Mouse (Mus musculus): ENCODE measurements around the gene Fabp6. TPM values are rescaled to one million over a fixed set of nuclear protein-coding genes. Genes with fewer than 3 reads are reported as not detected.

Fabp6 gene
- polyA plus RNA-seq (2015; fragmentation: Nextera tagmentation; extraction: Ambion mirVana): not detected in 2 replicates

GRCm38 (mm10) chr11:43601440-43601839, at the start of gene Fabp6:
Fabp6 (minus strand) TSS chr11:43601540.
- no peak within 1 kb of the TSS for H3K9ac ChIP-seq
- WGBS: 95% methylated on average over 5 of the region's 5 CpGs

GRCm38 (mm10) chr11:43645286-43645685, 43.9 kb upstream of the Fabp6 start:
- H3K4me2 ChIP-seq: no peak overlapping the region
- no peak for ATAC-seq (ENCODE audit: low FRiP score)
- 92% methylated on average over 3 of the region's 3 CpGs for WGBS
- H3K9ac ChIP-seq: no peak overlapping the region
- no peaks in the 10 kb centered on the region for H3K9me3 ChIP-seq
- H3K27ac ChIP-seq: no peak overlapping the region
- no peak overlapping the region for H3K4me3 ChIP-seq
- H3K27me3 ChIP-seq: no peaks in the 10 kb centered on the region
- peaks cover 19% of the 10 kb centered on the region for H3K4me1 ChIP-seq (replicated peaks)
- H3K36me3 ChIP-seq: no peaks in the 10 kb centered on the region

More at GRCm38 (mm10) chr11:43601440-43601839, at the start of gene Fabp6:
- Histone ChIP-seq H3K27ac (no peak within 1 kb of the TSS), H3K9me3 (no peaks in the 10 kb centered on the region), H3K4me2 (no peak within 1 kb of the TSS), H3K4me3 (no peak within 1 kb of the TSS), H3K4me1 (replicated peaks) (no peaks in the 10 kb centered on the region), H3K36me3 (no peaks in the 10 kb centered on the region), H3K27me3 (no peaks in the 10 kb centered on the region)
- no peak for ATAC-seq (ENCODE audit: low FRiP score)

GRCm38 (mm10) chr11:43643180-43643591, 41.8 kb upstream of the Fabp6 start:
- H3K9ac ChIP-seq: no peak overlapping the region
- no peaks in the 10 kb centered on the region for H3K9me3 ChIP-seq
- H3K4me1 ChIP-seq (replicated peaks): peaks cover 19% of the 10 kb centered on the region
- no peak overlapping the region for H3K4me3 ChIP-seq
- ATAC-seq (ENCODE audit: low FRiP score): peak; percentile 91
- 0 out of 2 replicates have a peak overlapping the region, but pooled peaks have one; percentile 6 for H3K4me2 ChIP-seq
- H3K36me3 ChIP-seq: no peaks in the 10 kb centered on the region
- peak overlapping the region; percentile 78 for H3K27ac ChIP-seq
- no peaks in the 10 kb centered on the region for H3K27me3 ChIP-seq
- whole genome bisulfite sequencing: 16% methylated on average over 2 of the region's 2 CpGs

GRCm38 (mm10) chr11:43638486-43638885, 37.1 kb upstream of the Fabp6 start:
- no peak overlapping the region for H3K9ac ChIP-seq
- H3K4me2 ChIP-seq: no peak overlapping the region
- H3K4me1 ChIP-seq (replicated peaks): peaks cover 15% of the 10 kb centered on the region
- H3K27ac ChIP-seq: no peak overlapping the region
- no peak overlapping the region for H3K4me3 ChIP-seq
- no peaks in the 10 kb centered on the region for H3K27me3 ChIP-seq
- whole genome bisulfite sequencing: 93% methylated on average over 3 of the region's 3 CpGs
- ATAC-seq (ENCODE audit: low FRiP score): no peak
- no peaks in the 10 kb centered on the region for H3K36me3 ChIP-seq
- H3K9me3 ChIP-seq: no peaks in the 10 kb centered on the region

- Histone ChIP-seq H3K4me3 (no peak overlapping the region), H3K9me3 (no peaks in the 10 kb centered on the region), H3K36me3 (no peaks in the 10 kb centered on the region), H3K27me3 (no peaks in the 10 kb centered on the region), H3K27ac (no peak overlapping the region), H3K4me2 (no peak overlapping the region), H3K4me1 (replicated peaks) (peaks cover 15% of the 10 kb centered on the region), H3K9ac (no peak overlapping the region)
- WGBS: 84% methylated on average over 4 of the region's 4 CpGs
- no peak for ATAC-seq (ENCODE audit: low FRiP score)
Observed at GRCm38 (mm10) chr11:43636761-43637160, 35.4 kb upstream of the Fabp6 start.

GRCm38 (mm10) chr11:43633658-43634401, 32.5 kb upstream of the Fabp6 start:
- Histone ChIP-seq H3K9ac (peak overlapping the region; percentile 46; the same call in 1 of the 2 replicates), H3K4me3 (no peak overlapping the region), H3K27me3 (no peaks in the 10 kb centered on the region), H3K27ac (peak overlapping the region; percentile 78), H3K4me1 (replicated peaks) (peaks cover 15% of the 10 kb centered on the region), H3K9me3 (no peaks in the 10 kb centered on the region), H3K4me2 (peak overlapping the region; percentile 19; the same call in 1 of the 2 replicates), H3K36me3 (no peaks in the 10 kb centered on the region)
- WGBS: 15% methylated on average over 19 of the region's 19 CpGs
- peak; percentile 74 for ATAC-seq (ENCODE audit: low FRiP score)

GRCm38 (mm10) chr11:43633165-43633564, 31.8 kb upstream of the Fabp6 start:
- Histone ChIP-seq H3K27me3 (no peaks in the 10 kb centered on the region), H3K4me1 (replicated peaks) (peaks cover 15% of the 10 kb centered on the region), H3K9me3 (no peaks in the 10 kb centered on the region), H3K9ac (no peak overlapping the region), H3K36me3 (no peaks in the 10 kb centered on the region), H3K4me2 (no peak overlapping the region), H3K27ac (peak overlapping the region; percentile 78), H3K4me3 (no peak overlapping the region)
- ATAC-seq (ENCODE audit: low FRiP score): peak; percentile 33
- WGBS: 78% methylated on average over 6 of the region's 6 CpGs

- Histone ChIP-seq H3K36me3 (no peaks in the 10 kb centered on the region), H3K4me1 (replicated peaks) (peaks cover 15% of the 10 kb centered on the region), H3K4me3 (no peak overlapping the region), H3K9me3 (no peaks in the 10 kb centered on the region), H3K27ac (peak overlapping the region; percentile 46; the same call in 1 of the 2 replicates), H3K9ac (no peak overlapping the region), H3K27me3 (0 out of 2 replicates have a peak, but pooled peaks cover 3% of the 10 kb centered on the region), H3K4me2 (no peak overlapping the region)
- 64% methylated on average over 4 of the region's 4 CpGs for WGBS
- ATAC-seq (ENCODE audit: low FRiP score): no peak
Observed at GRCm38 (mm10) chr11:43632566-43632965, 31.2 kb upstream of the Fabp6 start.

GRCm38 (mm10) chr11:43631645-43632044, 30.3 kb upstream of the Fabp6 start:
- H3K4me1 ChIP-seq (replicated peaks): peaks cover 24% of the 10 kb centered on the region
- no peaks in the 10 kb centered on the region for H3K36me3 ChIP-seq
- no peak overlapping the region for H3K9ac ChIP-seq
- no peak overlapping the region for H3K27ac ChIP-seq
- 91% methylated on average over 9 of the region's 9 CpGs for WGBS
- H3K27me3 ChIP-seq: 0 out of 2 replicates have a peak, but pooled peaks cover 3% of the 10 kb centered on the region
- no peak overlapping the region for H3K4me2 ChIP-seq
- ATAC-seq (ENCODE audit: low FRiP score): no peak
- H3K4me3 ChIP-seq: no peak overlapping the region
- H3K9me3 ChIP-seq: no peaks in the 10 kb centered on the region

GRCm38 (mm10) chr11:43626927-43627645, 25.7 kb upstream of the Fabp6 start:
- Histone ChIP-seq H3K4me3 (0 out of 2 replicates have a peak overlapping the region, but pooled peaks have one; percentile 12), H3K27ac (peak overlapping the region; percentile 65), H3K4me2 (peak overlapping the region; percentile 42), H3K4me1 (replicated peaks) (peaks cover 17% of the 10 kb centered on the region), H3K36me3 (no peaks in the 10 kb centered on the region), H3K27me3 (0 out of 2 replicates have a peak, but pooled peaks cover 3% of the 10 kb centered on the region), H3K9ac (peak overlapping the region; percentile 35; the same call in 1 of the 2 replicates), H3K9me3 (no peaks in the 10 kb centered on the region)
- no peak for ATAC-seq (ENCODE audit: low FRiP score)
- WGBS: 39% methylated on average over 18 of the region's 18 CpGs

GRCm38 (mm10) chr11:43626300-43626926, 25.1 kb upstream of the Fabp6 start:
- Histone ChIP-seq H3K36me3 (no peaks in the 10 kb centered on the region), H3K9ac (peak overlapping the region; percentile 35), H3K4me3 (0 out of 2 replicates have a peak overlapping the region, but pooled peaks have one; percentile 12), H3K9me3 (no peaks in the 10 kb centered on the region), H3K27ac (peak overlapping the region; percentile 65), H3K27me3 (0 out of 2 replicates have a peak, but pooled peaks cover 3% of the 10 kb centered on the region), H3K4me1 (replicated peaks) (peaks cover 17% of the 10 kb centered on the region), H3K4me2 (peak overlapping the region; percentile 42)
- 7% methylated on average over 12 of the region's 12 CpGs for WGBS
- ATAC-seq (ENCODE audit: low FRiP score): peak; percentile 23; the same call in 1 of the 2 replicates

- Histone ChIP-seq H3K9me3 (no peaks in the 10 kb centered on the region), H3K27me3 (0 out of 2 replicates have a peak, but pooled peaks cover 3% of the 10 kb centered on the region), H3K4me2 (no peak overlapping the region), H3K4me1 (replicated peaks) (peaks cover 17% of the 10 kb centered on the region), H3K36me3 (no peaks in the 10 kb centered on the region), H3K4me3 (no peak overlapping the region), H3K27ac (no peak overlapping the region), H3K9ac (no peak overlapping the region)
- 94% methylated on average over 1 of the region's 1 CpGs for WGBS
- ATAC-seq (ENCODE audit: low FRiP score): no peak
Observed at GRCm38 (mm10) chr11:43624341-43624740, 23.0 kb upstream of the Fabp6 start.

Data from hindbrain, embryonic 13.5 days (tissue).